Mouse (Mus musculus) neural tube, embryonic 11.5 days (tissue): Measurements from ENCODE around the gene Mt3. TPM values are rescaled to one million over a fixed set of nuclear protein-coding genes. Genes with fewer than 3 reads are reported as not detected.
A peak's percentile ranks its signal among the peaks of the same experiment; 100 is the strongest.
"Not testable (repeated sequence)": the region's sequence is repeated elsewhere in the genome, so short reads cannot be mapped to it uniquely, and the experiment has no call there.

Source experiments
- ATAC-seq: fragments of 200-750 bp; cut with Nextera tagmentation; 2 replicates; pipeline ENCODE4 v1.8.0; 2017; ENCODE audit warnings: moderate number of reproducible peaks, mild to moderate bottlenecking, moderate TSS enrichment, moderate library complexity; ENCODE audit not compliant: insufficient read depth, low FRiP score, low TSS enrichment
- DNase-seq: peaks from one replicate; pipeline ENCODE4 v3.0.0-alpha.2; 2015; ENCODE audit warnings: low spot score
- H3K27ac ChIP-seq: fragments of 300-500 bp; sonication (generic); 2 replicates; pipeline ENCODE4 v1.5.1; 2014; ENCODE audit warnings: low read depth, mild to moderate bottlenecking, low read length
- H3K27me3 ChIP-seq: fragments of 300-500 bp; sonication (generic); 2 replicates; pipeline ENCODE4 v1.6.1; 2014; ENCODE audit warnings: mild to moderate bottlenecking, low read length, mixed read lengths; ENCODE audit not compliant: control insufficient read depth, insufficient read depth
- H3K36me3 ChIP-seq: fragments of 300-500 bp; sonication (generic); 2 replicates; pipeline ENCODE4 v1.6.1; 2014; ENCODE audit warnings: mild to moderate bottlenecking, low read length, moderate library complexity, mixed read lengths; ENCODE audit not compliant: control insufficient read depth, insufficient read depth
- H3K4me1 ChIP-seq: fragments of 300-500 bp; sonication (generic); 2 replicates; pipeline ENCODE4 v1.6.1; 2014; ENCODE audit warnings: low read length, mixed read lengths; ENCODE audit not compliant: control insufficient read depth, insufficient read depth
- H3K4me2 ChIP-seq: fragments of 300-500 bp; sonication (generic); 2 replicates; pipeline ENCODE4 v1.6.1; 2014; ENCODE audit warnings: low read depth, mild to moderate bottlenecking, moderate library complexity
- H3K4me3 ChIP-seq: fragments of 300-500 bp; sonication (generic); 2 replicates; pipeline ENCODE4 v1.5.1; 2014; ENCODE audit warnings: low read depth, low read length
- H3K9ac ChIP-seq: fragments of 300-500 bp; sonication (generic); 2 replicates; pipeline ENCODE4 v1.6.1; 2014; ENCODE audit warnings: mild to moderate bottlenecking, low read length
- H3K9me3 ChIP-seq: fragments of 300-500 bp; sonication (generic); 2 replicates; pipeline ENCODE4 v1.6.1; 2016; ENCODE audit warnings: low read length; ENCODE audit not compliant: control insufficient read depth
- WGBS: fragments of 180-500 bp; shearing (Covaris S2); extraction: QIAGEN DNeasy Blood & Tissue Kit; methylation state at CpG from one replicate; pipeline ENCODE4 v1.1.7; 2014; 5-methylcytosine and 5-hydroxymethylcytosine counted together
- polyA plus RNA-seq: library from polyadenylated mRNA; unstranded; fragments of >200 nt; fragmentation: Nextera tagmentation; extraction: Ambion mirVana; gene quantifications from 2 replicates; pipeline ENCODE4 v1.2.1, GENCODE M21; 2014

Gene Mt3
- polyA plus RNA-seq, 1 experiment from 2014 or later: 9.8 TPM

DNA sequence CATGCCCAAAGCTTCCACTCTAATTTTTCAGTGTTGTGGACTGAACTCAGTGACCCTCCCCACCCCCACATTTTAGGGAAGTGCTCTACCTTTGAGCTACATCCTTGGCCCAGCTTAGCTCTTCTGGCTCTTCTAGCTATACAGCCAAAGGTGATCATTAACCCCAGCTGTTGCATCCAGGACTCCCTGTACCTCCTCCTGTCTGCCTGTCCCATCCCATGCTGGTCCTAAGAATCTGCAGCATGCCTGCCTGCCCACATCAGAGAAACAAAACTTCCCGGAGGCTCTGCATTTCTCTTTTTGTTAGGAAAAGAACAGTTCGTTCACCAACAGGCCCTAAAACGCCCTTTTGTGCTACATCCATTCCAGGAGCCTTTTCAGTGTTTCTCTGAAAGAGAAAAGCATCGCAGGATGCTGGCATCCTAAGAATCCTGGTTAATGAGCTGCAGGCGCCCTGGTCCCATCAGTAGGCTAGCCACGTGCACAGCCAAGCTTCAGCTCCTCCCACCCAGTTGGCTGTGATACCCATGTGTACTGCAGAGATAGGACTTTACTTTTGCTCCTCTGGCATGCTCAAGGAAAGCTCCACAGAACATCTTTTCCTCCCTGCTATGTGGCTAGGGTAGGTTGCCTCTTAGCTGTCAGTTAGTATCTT lies 33.5 kb upstream of the Mt3 start:
- Histone ChIP-seq H3K9ac (peak overlapping the region; percentile 29), H3K4me3 (no peak overlapping the region), H3K4me2 (peak overlapping the region; percentile 24; the same call in 1 of the 2 replicates), H3K9me3 (no peaks in the 10 kb centered on the region), H3K4me1 (peaks cover 6% of the 10 kb centered on the region), H3K36me3 (no peaks in the 10 kb centered on the region), H3K27me3 (no peaks in the 10 kb centered on the region), H3K27ac (peak overlapping the region; percentile 87)
- DNase-seq (peak; percentile 79), ATAC-seq (peak; percentile 91)
- 7% methylated on average over 6 of the region's 6 CpGs for WGBS

DNA sequence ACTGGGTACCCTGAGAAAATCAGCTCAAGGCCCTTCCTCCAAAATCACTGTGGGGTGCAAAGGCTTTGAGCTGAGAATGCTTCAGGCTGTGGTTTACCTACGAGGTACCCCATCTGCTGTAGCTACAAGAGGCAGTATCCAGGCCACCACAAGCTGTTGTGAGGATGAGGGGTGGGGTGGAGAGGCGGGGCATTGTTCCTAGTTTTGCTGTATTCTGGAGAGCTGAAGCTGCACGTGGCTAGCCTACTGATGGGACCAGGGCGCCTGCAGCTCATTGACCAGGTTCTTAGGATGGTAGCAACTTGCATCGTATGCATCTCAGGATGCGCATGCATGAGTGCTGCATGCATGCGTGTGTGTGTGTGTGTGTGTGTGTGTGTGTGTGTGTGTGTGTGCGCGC lies 30.8 kb upstream of the Mt3 start:
- H3K27ac ChIP-seq: no peak overlapping the region
- 81% methylated on average over 9 of the region's 9 CpGs for WGBS
- DNase-seq: no peak

DNA sequence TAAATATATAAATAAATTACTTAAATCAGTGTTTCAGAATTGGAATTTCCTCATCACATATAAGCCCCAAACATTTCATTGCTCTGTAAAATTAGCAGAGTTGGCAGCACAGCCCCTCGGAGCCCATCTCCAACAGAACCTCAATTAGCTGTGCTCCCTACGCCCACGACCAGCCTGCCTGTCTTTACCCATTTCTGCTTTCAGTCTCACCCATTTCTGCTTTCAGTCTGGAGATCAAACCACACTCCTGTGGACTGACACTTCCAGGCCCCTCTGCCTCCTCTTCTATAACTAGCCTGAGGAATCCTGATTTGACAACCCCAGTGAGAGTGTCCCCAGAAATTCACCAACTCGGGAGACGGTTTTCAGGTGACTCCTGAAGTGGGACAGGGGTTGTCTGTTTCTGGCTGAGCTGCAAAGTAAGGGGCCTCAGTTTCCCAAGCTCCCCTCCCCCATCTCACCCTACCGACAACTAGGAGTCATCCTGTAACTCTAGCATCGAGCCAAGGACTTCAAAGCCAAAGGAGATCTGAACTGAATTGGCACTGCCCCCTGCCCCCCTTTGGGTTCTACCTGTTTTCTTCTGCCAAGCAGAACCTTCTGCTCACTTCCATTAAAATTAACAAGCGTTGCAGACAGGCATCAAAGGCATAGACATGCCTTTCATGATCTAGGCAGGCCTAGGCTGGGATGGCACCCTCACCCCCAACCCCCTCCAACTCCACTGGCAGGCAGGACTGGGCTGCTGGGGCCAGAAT lies 29.5 kb upstream of the Mt3 start:
- H3K9me3 ChIP-seq: no peaks in the 10 kb centered on the region
- DNase-seq (no peak), ATAC-seq (no peak)
- H3K27me3 ChIP-seq: no peaks in the 10 kb centered on the region
- no peaks in the 10 kb centered on the region for H3K36me3 ChIP-seq
- H3K27ac ChIP-seq: no peak overlapping the region
- H3K9ac ChIP-seq: no peak overlapping the region
- H3K4me1 ChIP-seq: peaks cover 6% of the 10 kb centered on the region
- H3K4me2 ChIP-seq: no peak overlapping the region
- H3K4me3 ChIP-seq: no peak overlapping the region
- WGBS: 49% methylated on average over 8 of the region's 8 CpGs

More for the DNA sequence above, 30.8 kb upstream of the Mt3 start:
- Histone ChIP-seq H3K27me3 (no peaks in the 10 kb centered on the region), H3K4me3 (no peak overlapping the region), H3K4me1 (peaks cover 6% of the 10 kb centered on the region), H3K9me3 (no peaks in the 10 kb centered on the region), H3K9ac (no peak overlapping the region), H3K4me2 (no peak overlapping the region), H3K36me3 (no peaks in the 10 kb centered on the region)
- ATAC-seq: no peak

DNA sequence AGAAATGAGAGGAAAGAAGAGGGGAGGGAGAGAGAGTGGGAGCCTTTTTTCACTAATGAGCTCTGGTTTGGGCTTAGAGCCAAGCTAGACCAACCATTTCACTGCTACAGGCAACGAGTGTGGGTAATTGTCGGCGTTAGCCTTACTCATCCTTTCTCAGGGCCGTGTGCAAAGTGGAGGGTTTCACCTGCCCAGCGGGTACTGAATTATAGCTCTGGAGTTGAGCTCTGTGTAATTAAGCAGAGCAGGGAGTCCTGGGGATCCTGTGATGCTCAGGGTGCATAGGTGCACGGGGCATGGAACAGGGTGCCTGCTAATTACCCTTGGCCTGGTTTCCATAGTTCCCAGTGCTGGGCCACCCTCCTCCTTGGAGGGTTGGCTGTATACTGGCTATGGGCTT lies 24.7 kb upstream of the Mt3 start:
- Histone ChIP-seq H3K4me3 (no peak overlapping the region), H3K27ac (no peak overlapping the region), H3K9ac (no peak overlapping the region), H3K9me3 (no peaks in the 10 kb centered on the region), H3K4me2 (no peak overlapping the region), H3K36me3 (no peaks in the 10 kb centered on the region), H3K27me3 (no peaks in the 10 kb centered on the region), H3K4me1 (no peaks in the 10 kb centered on the region)
- DNase-seq: no peak
- 87% methylated on average over 6 of the region's 6 CpGs for WGBS
- no peak for ATAC-seq

DNA sequence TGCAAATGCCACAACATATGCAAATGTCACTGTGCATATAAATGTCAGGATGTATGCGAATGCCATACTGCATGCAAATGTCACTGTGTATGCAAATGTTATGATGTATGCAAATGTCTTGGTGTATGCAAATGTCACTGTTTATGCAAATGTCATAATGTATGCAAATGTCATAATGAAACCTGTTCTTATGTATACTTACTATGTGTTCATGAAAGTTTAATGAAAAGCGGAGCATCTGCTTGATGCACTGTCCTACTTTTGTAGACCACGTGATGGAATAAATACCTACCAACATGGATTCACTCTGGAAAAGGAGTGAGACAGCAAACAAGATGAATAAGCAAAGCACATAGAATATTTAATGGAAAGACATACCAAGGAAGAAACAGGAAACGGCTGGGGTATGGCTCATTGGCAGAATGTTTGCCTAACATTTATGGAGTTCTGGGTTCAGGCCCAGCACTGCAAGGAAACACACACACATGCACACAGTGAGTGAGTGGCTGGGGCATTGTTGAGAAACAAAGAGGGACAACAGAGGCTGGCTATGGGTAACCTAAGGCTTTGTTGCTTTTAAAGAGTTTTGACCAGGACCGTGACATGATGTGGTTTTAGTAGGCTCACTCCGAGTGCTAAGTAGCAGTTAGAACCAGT lies 23.1 kb upstream of the Mt3 start:
- no peak overlapping the region for H3K4me3 ChIP-seq
- 79% methylated on average over 6 of the region's 6 CpGs for WGBS
- no peak for ATAC-seq
- no peaks in the 10 kb centered on the region for H3K4me1 ChIP-seq
- no peak overlapping the region for H3K9ac ChIP-seq
- DNase-seq: no peak
- H3K36me3 ChIP-seq: no peaks in the 10 kb centered on the region
- no peaks in the 10 kb centered on the region for H3K27me3 ChIP-seq
- H3K4me2 ChIP-seq: no peak overlapping the region
- no peaks in the 10 kb centered on the region for H3K9me3 ChIP-seq
- H3K27ac ChIP-seq: no peak overlapping the region

DNA sequence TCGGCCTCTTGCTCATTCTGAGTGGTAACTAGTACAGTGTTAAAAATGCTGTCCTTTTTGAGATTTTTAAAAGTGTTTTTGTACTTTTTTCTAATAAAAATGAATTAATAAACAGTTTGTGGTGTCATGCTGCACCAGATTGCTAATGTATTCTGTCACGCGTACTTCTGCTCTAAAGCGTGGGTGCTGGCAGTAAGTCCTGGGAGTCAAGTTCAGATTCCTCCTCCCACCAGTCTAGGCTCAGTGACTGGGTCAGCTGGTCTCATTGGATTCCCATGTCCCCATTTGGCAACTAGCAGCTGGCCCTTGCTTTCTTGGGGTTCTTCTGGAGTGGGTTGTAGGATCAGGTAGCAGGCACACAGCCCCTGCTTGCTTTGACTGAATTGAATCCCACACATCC lies 22.3 kb upstream of the Mt3 start:
- no peaks in the 10 kb centered on the region for H3K4me1 ChIP-seq
- no peaks in the 10 kb centered on the region for H3K9me3 ChIP-seq
- no peak overlapping the region for H3K9ac ChIP-seq
- no peak overlapping the region for H3K4me2 ChIP-seq
- H3K36me3 ChIP-seq: no peaks in the 10 kb centered on the region
- no peaks in the 10 kb centered on the region for H3K27me3 ChIP-seq
- no peak overlapping the region for H3K4me3 ChIP-seq
- H3K27ac ChIP-seq: no peak overlapping the region
- WGBS: 85% methylated on average over 4 of the region's 4 CpGs
- no peak for DNase-seq
- no peak for ATAC-seq

DNA sequence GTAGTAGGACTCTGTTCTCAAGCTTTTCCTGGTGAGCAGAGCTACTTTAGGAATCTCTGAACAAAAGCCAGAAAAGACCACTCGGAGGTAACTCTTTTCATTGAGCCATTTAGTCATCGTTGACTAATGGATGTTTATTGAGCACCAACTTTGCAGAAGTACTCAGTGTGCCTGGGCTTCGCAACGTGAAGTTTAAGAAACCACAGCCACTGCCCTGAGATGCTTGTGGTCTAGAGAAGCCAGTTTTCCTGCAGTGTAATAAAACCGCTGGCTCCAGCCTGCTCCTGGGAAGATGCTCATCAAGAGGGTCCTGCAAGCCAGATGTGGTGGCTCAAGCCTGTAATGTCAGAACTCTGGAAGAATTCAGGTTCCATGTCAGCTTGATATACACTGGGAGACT lies 20.3 kb upstream of the Mt3 start:
- no peaks in the 10 kb centered on the region for H3K4me1 ChIP-seq
- no peaks in the 10 kb centered on the region for H3K9me3 ChIP-seq
- no peak overlapping the region for H3K4me2 ChIP-seq
- H3K27me3 ChIP-seq: no peaks in the 10 kb centered on the region
- DNase-seq: no peak
- H3K36me3 ChIP-seq: no peaks in the 10 kb centered on the region
- 67% methylated on average over 5 of the region's 5 CpGs for WGBS
- no peak overlapping the region for H3K9ac ChIP-seq
- no peak for ATAC-seq
- no peak overlapping the region for H3K4me3 ChIP-seq
- no peak overlapping the region for H3K27ac ChIP-seq

DNA sequence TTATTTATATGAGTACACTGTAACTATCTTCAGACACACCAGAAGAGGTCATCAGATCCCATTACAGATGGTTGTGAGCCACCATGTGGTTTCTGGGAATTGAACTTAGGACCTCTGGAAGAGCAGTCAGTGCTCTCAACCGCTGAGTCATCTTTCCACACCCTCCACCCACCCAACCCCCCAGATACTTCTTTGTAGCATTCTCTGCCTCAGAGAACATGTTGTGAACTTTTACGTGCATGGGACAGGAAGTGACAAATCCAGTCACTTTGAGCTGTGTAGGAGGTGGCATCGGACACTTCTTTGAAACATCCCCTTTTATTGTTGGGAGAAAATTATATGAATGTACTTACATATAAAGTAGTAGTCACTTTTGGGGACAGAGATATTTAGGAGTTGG lies 17.8 kb upstream of the Mt3 start:
- not testable (repeated sequence) for H3K4me3 ChIP-seq, ATAC-seq, H3K4me2 ChIP-seq, DNase-seq, H3K36me3 ChIP-seq, H3K9ac ChIP-seq, H3K27ac ChIP-seq, H3K4me1 ChIP-seq, H3K27me3 ChIP-seq, H3K9me3 ChIP-seq
- WGBS: 79% methylated on average over 3 of the region's 3 CpGs
